Mouse (Mus musculus): ENCODE results near the gene Nos1.

Gene Nos1

DNA sequence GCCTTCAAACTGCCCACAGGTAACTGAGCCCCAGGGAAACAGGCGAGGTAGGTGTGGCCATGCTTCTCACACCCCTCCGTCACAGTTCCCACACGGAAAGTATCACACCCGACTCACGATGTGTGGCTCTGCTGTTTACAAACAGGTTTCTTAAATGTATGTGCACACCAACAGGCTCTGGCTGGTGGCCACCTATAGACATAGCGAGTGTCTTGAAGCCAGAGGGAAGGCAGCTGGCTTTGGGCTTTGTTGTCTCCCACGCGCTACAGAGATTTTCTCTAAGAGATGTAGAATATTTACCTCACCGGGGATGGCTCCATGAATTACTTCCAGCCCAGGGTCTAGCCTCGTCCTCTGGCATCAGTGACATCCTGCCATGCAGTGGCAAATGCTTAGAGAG is 118.5 kb downstream of the Nos1 start:
- DNase-seq (ENCODE audit: low spot score) = no peak

DNA sequence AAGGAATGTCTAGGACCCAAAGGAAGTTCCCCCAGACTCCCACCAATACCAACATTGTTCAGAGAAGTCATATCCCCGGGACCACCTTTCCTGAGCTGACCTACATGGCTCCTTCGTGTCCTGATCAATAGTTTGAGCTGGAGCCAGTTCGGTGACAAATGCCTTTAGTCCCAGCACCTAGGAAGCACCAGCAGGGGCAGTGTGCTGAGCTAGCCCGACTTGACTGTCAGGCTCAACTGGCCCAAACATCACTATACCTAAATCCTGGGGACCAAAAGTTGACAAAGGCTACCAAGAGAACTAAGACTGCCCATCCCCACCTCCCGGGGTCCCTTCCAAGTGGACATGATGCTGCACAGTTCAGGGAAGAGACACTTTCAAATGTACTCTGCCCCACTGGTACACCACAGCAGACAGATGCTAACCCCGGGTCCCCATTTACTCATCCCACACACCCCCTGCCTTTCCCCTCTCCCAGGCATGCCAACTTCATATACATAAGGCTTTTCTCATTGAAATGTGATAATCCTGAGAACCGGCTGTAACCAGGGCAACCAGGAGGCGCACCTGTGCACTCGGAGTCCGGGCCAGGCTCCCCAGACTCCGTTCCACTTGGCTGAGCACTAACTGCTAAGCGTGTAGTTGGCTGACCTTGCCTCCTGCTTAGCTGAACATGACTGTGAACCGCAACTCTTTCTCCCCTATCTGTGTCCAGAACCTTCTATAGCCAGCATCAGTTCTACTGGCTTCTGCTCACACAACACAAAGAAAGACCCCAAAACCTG is 120.3 kb downstream of the Nos1 start:
- DNase-seq (ENCODE audit: low spot score) = no peak

DNA sequence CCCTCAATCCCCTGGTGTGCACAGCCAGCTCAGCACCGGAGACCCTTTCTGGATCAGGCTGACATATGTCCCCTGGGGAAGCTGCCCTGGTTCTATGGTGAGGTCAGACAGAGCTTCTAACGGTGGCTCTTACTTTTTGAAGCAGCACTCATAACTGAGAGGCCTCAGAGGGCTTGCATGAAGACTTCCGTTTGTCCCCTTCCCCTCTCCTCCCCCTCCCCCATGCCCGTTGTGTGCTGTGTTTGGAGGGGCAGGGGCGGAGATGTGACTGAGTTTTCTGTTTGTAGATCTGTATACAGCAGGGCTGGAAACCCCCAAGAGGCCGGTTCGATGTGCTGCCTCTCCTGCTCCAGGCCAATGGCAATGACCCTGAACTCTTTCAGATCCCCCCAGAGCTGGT is 122.7 kb downstream of the Nos1 start:
- DNase-seq (ENCODE audit: low spot score) = no peak

DNA sequence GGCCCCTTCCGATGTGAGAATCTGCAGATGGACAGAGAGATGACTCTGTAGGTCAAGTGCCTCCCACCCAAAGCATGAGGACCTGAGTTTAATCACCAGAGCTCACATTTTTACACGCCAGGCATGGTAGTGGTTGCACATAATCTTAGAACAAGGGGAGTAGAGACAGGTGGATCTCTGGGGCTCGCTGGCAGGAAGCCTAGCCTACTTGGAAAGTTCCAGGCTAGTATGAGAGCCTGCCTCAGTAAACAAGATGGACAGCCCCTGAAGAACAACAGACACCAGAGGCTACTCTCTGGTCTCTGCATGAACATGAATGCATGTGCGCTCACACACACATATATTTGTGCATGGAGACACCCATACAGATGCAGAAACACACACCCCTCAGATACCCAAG is 124.9 kb downstream of the Nos1 start:
- no peak for DNase-seq (ENCODE audit: low spot score)

DNA sequence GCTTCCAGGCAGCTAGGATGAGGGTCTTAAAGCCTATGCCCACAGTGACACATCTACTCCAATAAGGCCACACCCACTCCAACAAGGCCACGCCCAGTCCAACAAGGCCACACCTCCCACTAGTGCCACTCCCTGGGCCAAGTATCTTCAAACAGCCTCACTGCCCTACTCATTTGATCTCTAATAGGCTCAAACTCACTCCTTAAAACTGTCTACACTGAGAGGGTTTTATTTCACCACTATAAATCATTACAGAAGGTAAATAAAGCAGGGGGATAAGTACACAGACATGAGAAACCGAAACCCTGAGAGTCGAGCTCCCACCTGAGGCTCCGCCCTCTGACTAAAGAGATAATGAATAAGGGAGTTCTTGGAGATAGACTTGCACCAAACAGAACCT is 128.7 kb downstream of the Nos1 start:
- DNase-seq (ENCODE audit: low spot score) = no peak

DNA sequence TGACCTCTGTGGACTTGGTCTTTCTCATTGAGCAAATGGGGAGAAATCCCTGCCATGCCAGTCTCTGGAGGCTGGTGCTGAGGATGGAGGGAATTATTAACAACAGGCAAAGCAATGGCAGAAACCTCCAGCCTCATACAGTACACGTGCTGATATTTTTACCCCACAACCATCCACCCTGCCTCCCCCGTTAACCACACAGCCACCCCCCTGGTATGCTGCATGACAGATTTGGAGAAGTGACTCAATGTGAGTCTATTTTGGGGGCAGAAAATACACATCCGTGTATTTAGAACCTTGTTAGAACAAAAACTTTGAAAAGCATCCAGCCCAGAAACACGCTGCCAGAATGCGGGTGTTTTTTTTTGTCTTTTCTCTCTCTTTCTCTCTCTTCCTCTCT is 135.5 kb downstream of the Nos1 start:
- no peak for DNase-seq (ENCODE audit: low spot score)

DNA sequence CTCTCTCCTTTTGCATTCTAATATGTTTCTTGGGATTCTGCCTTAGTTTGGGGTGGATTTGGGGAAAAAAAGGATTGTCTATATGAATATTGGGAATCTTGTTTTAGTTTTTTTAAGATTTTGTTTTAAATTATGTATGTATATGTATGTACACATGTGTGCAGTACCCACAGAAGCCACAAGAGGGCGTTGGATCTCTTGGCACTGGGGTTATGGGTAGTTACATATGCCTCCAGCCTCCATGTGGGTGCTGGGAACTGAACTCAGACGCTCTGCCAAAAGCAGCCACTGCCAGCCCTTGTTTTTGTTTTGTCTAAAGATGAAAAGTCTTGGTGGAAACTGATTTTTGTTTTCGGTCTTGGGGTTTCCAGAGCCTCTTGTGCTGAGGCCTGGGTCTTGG is 136.1 kb downstream of the Nos1 start:
- DNase-seq (ENCODE audit: low spot score) = no peak

DNA sequence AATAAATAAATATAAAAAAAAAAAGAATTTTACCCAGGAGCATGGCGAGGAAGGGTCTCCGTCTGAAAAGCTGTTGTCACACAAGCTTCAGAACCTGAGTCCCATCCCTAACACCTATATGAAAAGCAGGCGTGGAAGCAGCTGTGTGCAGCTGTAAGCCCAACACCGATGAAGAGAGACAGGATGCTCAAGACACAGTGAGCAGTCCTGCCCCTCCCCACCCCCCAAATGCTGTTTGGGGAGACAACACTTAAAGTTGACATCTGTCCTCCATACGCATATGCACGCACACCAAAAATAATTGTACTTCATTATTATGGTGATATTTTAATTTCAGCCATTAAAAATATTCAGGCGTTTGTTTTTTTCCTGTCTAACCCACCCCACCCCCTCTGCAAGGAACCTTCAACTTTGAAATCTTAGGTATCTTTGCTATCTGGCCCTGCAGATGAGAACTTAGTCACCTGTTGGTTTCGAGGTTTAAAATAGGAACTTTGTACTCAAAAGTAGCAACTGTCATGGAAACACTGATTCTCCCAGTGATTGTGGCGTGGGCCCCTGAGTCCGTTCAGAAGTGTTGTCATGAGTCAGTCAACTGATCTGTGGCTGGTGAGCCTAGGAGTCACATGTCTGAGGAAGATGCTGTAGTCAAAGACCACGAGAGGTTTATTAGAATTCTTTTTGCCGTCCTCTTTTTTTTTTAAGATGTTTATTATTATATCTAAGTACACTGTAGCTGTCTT is 141.1 kb downstream of the Nos1 start:
- DNase-seq (ENCODE audit: low spot score) = no peak

DNA sequence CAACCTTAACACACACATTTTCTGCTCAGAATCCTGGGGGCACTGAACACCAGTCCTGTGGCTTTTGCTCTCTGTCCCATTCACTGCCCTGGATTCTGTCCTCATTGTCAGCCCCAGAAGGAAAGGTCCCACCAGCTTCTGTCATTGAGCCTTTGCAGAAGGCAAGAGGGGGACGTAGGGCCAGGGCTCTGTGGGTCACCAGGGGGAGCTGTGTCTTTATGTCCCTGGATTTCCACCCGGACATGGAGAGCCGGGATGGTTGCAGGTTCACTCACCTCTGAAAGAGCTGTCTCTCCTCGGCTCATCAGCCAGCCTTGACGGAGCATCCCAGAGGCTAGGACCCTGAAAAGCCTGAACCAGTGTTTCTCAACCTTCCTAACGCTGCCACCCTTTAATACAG is 142.9 kb downstream of the Nos1 start:
- DNase-seq (ENCODE audit: low spot score) = no peak

DNA sequence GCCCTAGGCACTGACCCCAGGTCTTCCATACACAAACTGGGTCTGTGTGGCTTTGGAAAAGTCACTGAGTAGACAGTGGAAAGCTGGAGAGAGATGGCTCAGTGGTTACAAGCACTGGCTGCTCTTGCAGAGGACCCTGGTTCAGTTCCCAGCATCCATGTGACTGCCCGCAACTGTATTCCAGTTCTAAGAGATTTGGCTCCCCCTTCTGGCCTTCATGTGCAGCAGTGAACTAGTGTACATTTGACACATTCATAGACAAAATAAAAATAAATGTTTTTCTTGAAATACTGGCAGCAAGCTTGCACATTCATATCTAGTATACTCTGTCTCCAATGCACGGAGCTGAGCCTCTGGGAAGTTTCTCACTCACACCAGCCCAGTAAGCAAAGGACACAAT is 147.7 kb downstream of the Nos1 start:
- DNase-seq (ENCODE audit: low spot score) = no peak

DNA sequence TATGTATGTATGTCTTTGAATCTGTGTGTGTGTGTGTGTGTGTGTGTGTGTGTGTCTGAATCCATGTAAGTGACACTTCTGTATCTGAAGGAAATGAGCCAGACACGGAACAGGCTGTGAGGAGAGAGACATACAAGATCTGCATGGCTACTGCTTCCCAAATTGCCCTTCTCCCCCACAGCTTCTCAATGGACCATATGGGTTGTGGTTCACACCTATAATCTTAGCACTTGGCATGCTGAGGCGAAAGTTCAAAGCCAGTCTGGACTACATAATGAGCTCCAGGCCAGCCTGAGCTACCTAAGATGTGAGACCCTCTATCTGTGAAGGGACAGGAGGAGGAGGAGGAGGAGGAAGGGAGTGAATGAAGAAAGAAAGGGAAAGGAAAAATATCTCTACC is 151.4 kb downstream of the Nos1 start:
- DNase-seq (ENCODE audit: low spot score) = no peak

DNA sequence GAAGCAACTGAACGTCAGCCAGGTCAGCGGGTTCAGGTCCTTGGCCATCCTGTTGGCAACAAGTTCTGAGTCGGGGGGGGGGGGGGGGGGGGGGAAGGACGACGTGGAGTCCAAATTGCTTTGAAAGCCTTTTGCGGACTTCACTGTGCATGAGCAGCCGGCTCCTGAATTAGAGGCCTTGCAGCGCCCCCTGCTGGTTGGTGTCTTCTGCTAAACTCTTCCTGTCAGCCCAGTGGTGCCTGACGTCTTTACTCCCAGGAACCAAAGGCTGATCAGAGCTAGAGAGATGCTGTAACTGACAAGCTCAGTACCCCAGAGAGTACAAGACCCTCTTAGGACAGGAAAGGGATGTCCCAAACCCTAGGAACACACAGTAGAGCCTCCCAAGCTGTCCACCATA is 152.0 kb downstream of the Nos1 start:
- peak; percentile 61 for DNase-seq (ENCODE audit: low spot score)

DNA sequence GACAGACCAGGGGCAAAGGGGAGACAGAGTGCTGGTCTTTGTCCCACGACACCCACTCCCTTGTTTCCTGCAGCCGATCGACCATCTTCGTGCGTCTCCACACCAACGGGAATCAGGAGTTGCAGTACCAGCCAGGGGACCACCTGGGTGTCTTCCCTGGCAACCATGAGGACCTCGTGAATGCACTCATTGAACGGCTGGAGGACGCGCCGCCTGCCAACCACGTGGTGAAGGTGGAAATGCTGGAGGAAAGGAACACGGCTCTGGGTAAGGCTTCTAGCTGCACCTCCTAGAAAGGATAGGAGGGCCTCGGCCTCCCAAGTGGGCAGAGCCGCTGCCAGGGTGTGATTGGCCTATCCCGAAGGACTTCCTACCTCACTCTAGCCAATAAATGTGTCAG is 155.5 kb downstream of the Nos1 start:
- no peak for DNase-seq (ENCODE audit: low spot score)

DNA sequence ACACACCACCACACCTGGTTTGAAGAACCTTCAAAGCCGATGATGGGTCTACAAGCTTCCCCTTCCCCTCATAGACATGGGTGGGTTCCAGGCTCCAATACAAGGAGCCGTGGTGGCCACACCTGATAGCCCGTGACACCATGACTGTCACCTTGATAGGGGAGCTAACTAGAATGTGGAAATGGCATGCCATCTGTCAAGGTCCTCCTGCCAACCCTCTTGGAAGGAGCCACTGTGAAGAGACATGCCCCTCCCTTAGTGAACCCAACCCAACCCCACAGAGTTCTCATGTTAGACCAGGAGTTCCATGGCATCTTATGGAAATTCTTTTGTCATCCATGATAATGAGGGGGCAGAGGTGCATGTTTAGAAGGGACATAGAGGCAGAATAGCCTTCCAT is 156.4 kb downstream of the Nos1 start:
- no peak for DNase-seq (ENCODE audit: low spot score)

DNA sequence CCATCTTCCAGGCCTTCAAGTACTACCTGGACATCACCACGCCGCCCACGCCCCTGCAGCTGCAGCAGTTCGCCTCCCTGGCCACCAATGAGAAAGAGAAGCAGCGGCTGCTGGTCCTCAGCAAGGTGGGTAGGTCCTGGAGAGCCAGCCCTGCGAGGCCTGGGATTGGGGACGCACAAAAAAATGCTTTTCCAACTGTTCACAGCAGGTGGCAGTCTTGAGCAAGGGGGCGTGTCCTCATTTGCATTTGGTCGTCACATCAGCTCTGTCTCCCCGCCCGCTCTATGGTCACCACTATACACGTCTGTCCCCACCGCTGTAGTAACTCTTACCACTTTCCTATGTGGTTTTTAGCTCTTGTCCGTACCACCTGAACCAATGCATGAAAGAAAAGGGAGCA is 157.3 kb downstream of the Nos1 start:
- peak; percentile 66 for DNase-seq (ENCODE audit: low spot score)

DNA sequence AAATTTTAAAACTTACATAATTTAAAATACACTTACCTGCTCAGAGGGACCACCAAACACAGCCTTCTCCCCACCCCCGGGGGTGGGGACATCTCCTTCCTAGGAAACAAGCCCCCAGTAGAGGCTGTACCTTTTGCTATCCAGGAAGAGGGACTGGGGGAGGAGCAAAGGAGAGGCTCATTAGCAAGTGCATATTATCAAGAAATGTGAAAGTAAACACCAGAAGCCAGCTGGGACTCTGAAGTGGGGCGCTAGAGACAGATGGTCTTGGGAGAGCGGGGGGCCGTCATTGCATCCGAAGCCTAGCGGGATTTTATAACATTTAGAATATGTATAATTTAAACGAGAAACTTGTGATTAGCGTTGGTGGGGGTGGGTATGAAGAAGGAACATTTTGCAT is 158.6 kb downstream of the Nos1 start:
- DNase-seq (ENCODE audit: low spot score) = no peak

DNA sequence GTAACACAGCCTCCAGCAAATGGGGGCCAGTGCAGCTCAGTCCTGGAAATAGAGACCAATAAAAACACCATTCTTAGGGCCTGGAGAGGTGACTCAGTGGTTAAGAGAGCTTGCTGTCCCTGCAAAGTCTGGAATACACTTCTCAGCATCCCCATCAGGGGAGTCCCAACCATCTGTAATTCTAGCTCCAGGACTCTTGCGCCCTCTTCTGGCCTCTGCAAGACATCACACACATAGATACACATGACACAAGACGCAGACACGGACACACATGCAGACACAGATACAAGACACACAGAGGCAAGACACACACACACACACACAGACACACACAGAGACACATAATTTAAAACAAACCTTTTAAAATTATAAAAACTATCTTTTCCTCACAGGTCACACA is 160.7 kb downstream of the Nos1 start:
- DNase-seq (ENCODE audit: low spot score) = no peak

DNA sequence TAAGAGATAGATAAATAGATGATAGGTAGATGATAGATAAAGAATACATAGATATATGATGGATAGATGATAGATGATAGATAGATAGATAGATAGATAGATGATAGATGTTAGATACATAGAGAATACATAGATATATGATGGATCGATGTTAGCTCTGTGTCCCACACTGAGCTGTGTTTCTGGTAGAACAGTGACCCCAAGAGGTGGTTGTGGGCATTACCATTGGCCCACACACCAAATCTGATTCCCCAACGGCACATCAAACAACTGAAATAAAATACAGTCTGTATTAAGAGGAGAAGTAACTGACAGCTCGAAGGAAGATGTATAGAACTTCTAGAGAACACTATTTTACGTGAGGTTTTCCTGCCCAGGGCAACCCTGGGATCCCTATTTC is 165.8 kb downstream of the Nos1 start:
- peak; percentile 42 for DNase-seq (ENCODE audit: low spot score)

DNA sequence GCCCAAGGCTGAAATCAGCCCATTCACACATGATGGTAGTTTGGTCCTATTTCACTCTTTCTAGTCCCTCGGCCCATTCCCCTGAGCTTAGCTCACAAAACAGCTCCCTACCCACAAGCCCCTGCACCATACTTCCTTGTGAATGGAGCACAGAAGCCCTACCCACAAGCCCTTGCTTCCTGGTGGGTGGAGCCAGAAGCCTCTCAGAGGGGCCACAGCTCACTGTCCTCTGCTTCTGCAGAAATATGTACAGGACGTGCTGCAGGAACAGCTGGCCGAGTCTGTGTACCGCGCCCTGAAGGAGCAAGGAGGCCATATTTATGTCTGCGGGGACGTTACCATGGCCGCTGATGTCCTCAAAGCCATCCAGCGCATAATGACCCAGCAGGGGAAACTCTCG is 168.6 kb downstream of the Nos1 start:
- DNase-seq (ENCODE audit: low spot score) = no peak

DNA sequence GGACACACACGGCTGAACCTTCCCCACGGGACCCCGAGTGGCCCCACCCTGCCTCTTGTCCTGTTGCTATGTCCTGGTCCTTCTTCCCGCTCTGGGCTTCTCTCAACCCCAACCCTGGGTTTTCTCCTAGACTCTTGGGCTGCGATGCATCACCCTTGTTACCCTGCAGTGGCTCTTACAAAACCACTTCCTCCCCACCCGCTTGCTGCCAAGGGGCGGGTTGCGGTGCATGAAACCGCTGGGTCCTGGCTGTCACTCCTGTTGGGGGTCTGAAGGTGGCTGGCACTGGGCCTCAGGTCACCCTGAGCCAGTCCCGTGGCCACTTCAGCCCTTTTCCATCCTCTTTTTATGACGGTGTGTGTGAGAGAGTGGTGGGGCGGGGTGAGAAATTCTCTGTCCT is 173.1 kb downstream of the Nos1 start:
- peak; percentile 26 for DNase-seq (ENCODE audit: low spot score)

DNA sequence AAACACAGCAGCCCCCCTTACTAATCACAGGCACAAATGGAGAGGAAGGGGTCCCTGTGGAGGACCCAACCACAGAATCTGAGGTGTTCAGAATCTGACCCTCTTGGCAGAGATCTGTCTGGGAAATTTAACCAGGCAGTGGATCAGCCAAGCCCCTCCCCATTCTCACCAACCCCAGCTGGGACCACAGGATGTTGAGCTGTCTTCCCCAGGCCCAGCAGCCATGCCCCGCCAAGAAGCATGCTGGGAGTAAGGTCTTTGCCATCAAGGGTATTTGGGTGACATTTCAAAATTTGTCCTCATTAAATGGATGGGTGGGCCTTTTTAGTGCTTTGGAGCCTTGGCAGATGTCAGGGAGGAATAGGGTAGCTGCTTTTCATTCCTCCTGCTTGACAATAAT is 173.6 kb downstream of the Nos1 start:
- DNase-seq (ENCODE audit: low spot score) = no peak

DNA sequence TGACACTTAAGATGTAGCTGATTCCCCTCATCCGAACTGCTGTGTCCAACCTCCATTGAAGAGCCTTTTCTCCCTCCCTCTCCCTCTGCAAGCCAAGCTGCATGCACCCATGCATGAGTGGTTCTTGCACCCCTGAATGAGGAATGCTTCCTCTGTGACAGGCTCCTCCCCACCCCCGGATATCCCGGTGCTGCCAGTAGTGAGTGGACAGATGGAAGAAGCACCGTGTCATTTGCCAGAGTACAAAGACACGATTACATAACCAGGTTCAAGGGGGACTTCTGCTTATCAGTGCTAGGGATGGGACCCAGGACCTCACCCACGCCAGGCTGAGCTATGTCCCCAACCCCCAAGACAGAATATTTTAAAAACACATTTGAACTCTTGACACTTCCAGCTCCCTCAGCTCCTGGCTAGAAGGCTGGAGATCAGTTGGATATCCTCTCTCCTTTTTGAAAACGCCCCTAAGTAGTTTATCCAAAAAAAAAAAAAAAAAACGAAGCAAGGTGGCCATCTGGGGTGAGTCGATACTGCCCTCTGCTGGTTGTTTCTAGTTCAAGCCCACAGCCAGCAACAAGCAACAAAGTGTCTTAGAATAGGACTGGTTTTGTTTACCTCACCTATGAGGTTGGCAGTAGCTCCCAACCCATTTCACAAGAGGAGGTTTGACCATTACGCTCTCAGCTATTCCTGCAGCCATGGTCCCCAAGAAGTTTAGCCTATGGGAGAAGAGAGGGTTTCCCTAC is 175.0 kb downstream of the Nos1 start:
- DNase-seq (ENCODE audit: low spot score) = peak; percentile 34

DNA sequence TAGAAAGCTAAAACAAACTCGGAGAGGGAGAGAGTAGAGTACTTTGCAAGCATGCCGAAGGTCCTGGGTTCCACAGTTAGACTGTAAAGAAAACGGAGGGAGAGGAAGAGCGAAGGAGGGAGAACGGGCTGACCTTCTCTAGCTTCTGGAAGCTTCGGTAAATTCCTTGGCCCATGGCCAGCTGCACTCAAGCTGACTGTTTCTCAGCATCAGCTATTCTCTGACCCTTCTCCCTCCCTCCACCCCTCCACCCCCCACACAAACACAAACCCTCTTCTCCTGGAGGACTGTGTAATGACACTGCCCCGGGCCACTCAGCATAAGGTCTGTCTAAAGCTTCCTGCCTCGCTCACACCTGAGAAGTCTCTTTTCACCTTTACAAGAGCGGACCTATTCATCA is 183.9 kb downstream of the Nos1 start:
- DNase-seq (ENCODE audit: low spot score) = no peak
